In the genomic region with DNA sequence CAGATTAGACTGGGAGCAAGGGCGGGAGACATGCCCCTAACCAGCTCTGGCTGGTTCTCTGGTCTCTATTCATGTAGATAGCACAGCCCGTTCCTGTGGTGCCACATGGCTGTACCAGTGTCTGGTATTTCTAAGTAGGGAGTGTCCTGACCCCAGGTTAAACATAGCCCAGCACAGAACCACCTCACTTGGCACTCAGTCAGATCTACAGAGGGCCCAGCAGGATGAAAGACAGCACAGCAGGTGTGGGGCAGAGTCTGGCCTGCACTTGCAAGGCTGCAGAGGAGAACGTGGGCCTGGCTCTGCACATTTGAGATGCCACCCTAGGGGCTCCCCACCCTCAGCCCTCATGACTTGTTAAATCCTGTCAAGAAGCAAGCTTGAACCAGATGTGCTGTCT, we compare ENCODE assay signal across 14 mouse cellular contexts. TPM values are rescaled to one million over a fixed set of nuclear protein-coding genes. Genes with fewer than 3 reads are reported as not detected.
DNase-seq lines count a peak whose midpoint lies in the region; ATAC-seq and TF ChIP-seq lines count a peak whose summit lies in the region.
"Had no signal": no experiment of that assay in that cellular context is flagged by ENCODE, and none has a peak within 500 bp of the region (broad histone marks: within the 10 kb centered on the region; RNA-seq: fewer than 3 reads in every experiment).

No protein-coding gene starts in this region.

- ATAC-seq in embryonic facial prominence, embryonic 15.5 days (ENCODE audit: insufficient number of reproducible peaks, low FRiP score, low TSS enrichment, low read depth): no peak
- ATAC-seq: liver, postnatal 0 days had no signal

- H3K27ac ChIP-seq in cerebellum, adult 2 months (ENCODE audit: insufficient read depth, low read length): no peak overlapping the region
- peak overlapping the region; percentile 48; the same call in 1 of the 2 replicates for H3K27ac ChIP-seq in layer of hippocampus, adult 2 months
- H3K27ac ChIP-seq in embryonic facial prominence, embryonic 15.5 days (replicated peaks): peak overlapping the region; percentile 40; the same call in 1 of the 2 replicates
- H3K27ac ChIP-seq: midbrain, embryonic 12.5 days had no signal

- peaks cover 32% of the 10 kb centered on the region for H3K4me1 ChIP-seq in cerebellum, adult 2 months (ENCODE audit: control insufficient read depth, insufficient read depth, low read length)
- H3K4me1 ChIP-seq in embryonic facial prominence, embryonic 15.5 days: peaks cover 57% of the 10 kb centered on the region

- H3K27me3 ChIP-seq in cerebellum, adult 2 months (ENCODE audit: control insufficient read depth, insufficient read depth, low read length): no peaks in the 10 kb centered on the region
- no peaks in the 10 kb centered on the region for H3K27me3 ChIP-seq in embryonic facial prominence, embryonic 15.5 days
- H3K27me3 ChIP-seq: midbrain, embryonic 12.5 days had no signal

- H3K4me2 ChIP-seq in embryonic facial prominence, embryonic 15.5 days (replicated peaks): no peak overlapping the region
- H3K4me2 ChIP-seq: midbrain, embryonic 12.5 days had no signal

- no peaks in the 10 kb centered on the region for H3K9me3 ChIP-seq in embryonic facial prominence, embryonic 15.5 days (replicated peaks)
- H3K9me3 ChIP-seq: midbrain, embryonic 12.5 days had no signal

- no peak for TF ChIP-seq POLR2A in cerebellum, adult 2 months (IDR thresholded peaks at IDR 0.05; ENCODE audit: borderline replicate concordance, insufficient read depth, low read length)

- DNase-seq in cerebellum, adult 2 months: no peak
- DNase-seq in cerebellum, adult 11 months: no peak
- DNase-seq in layer of hippocampus, adult 2 months (ENCODE audit: low spot score in 2 of 2): no peak
- no peak for DNase-seq in layer of hippocampus, adult 18-20 months (ENCODE audit: low spot score in 2 of 2)
- peak; percentile 60 for DNase-seq in heart, postnatal 4 days
- no peak for DNase-seq in natural killer cell, adult 2 months (ENCODE audit: low spot score in 2 of 2)
- no peak for DNase-seq in ovary, postnatal 36 days (ENCODE audit: low spot score)
- DNase-seq: cerebellum, adult 9-11 months; liver, postnatal 0 days had no signal

- peaks cover 53% of the 10 kb centered on the region for H3K36me3 ChIP-seq in embryonic facial prominence, embryonic 15.5 days

- H3K9ac ChIP-seq in embryonic facial prominence, embryonic 15.5 days: no peak overlapping the region
- H3K9ac ChIP-seq: midbrain, embryonic 12.5 days had no signal

- 25% methylated on average over 3 of the region's 3 CpGs for WGBS in cerebellum, adult 2 months
- WGBS in embryonic facial prominence, embryonic 15.5 days: 45% methylated on average over 3 of the region's 3 CpGs

- TF ChIP-seq CTCF in cerebellum, adult 2 months (IDR thresholded peaks at IDR 0.05; ENCODE audit: borderline replicate concordance, insufficient read depth, low read depth, low read length): no peak
- no peak for TF ChIP-seq CTCF in layer of hippocampus, adult 2 months (conservative IDR thresholded peaks at IDR 0.05)

- H3K4me3 ChIP-seq in cerebellum, adult 2 months (replicated peaks; ENCODE audit: insufficient read depth, low read depth, low read length): peak overlapping the region; percentile 8
- peak overlapping the region; percentile 5; the same call in 1 of the 2 replicates for H3K4me3 ChIP-seq in layer of hippocampus, adult 2 months
- H3K4me3 ChIP-seq in embryonic facial prominence, embryonic 15.5 days (replicated peaks): no peak overlapping the region
- H3K4me3 ChIP-seq: midbrain, embryonic 12.5 days had no signal

RNA-seq across cellular contexts. Expression of gene Fem1a, which starts 4.6 kb away (rescaled TPM):
- 19.9 and 21.8 TPM in 2 replicates for polyA plus RNA-seq in cerebellum, adult 2 months (2012; rRNA removed)
- 10 to 100 TPM; 36.4 to 37.1 TPM for total RNA-seq in layer of hippocampus, adult 2 months (2021)
- 10 to 100 TPM; 35.3 TPM for total RNA-seq in layer of hippocampus, adult 18-20 months (2021)
- polyA plus RNA-seq in embryonic facial prominence, embryonic 15.5 days (2015; fragmentation: Nextera tagmentation; extraction: Ambion mirVana): 15.0 and 15.4 TPM in 2 replicates
- total RNA-seq in heart, postnatal 4 days (2021): 10 to 100 TPM; 69.6 to 73.8 TPM

RNA-seq across cellular contexts. Expression of gene Ticam1, which starts 15.4 kb away (rescaled TPM):
- 4.5 and 4.7 TPM in 2 replicates for polyA plus RNA-seq in cerebellum, adult 2 months (2012; rRNA removed)
- total RNA-seq in layer of hippocampus, adult 2 months (2021): 1 to 10 TPM; 6.1 to 7.1 TPM
- 1 to 10 TPM; 7.9 to 8.2 TPM for total RNA-seq in layer of hippocampus, adult 18-20 months (2021)
- 6.7 and 7.4 TPM in 2 replicates for polyA plus RNA-seq in embryonic facial prominence, embryonic 15.5 days (2015; fragmentation: Nextera tagmentation; extraction: Ambion mirVana)
- 10 to 100 TPM; 10.3 to 10.8 TPM for total RNA-seq in heart, postnatal 4 days (2021)

RNA-seq across cellular contexts. Expression of gene Plin3, which starts 31.5 kb away (rescaled TPM):
- polyA plus RNA-seq in cerebellum, adult 2 months (2012; rRNA removed): 15.6 and 20.9 TPM in 2 replicates
- total RNA-seq in layer of hippocampus, adult 2 months (2021): 10 to 100 TPM; 16.8 to 17.2 TPM
- 10 to 100 TPM; 19.1 to 21.8 TPM for total RNA-seq in layer of hippocampus, adult 18-20 months (2021)
- polyA plus RNA-seq in embryonic facial prominence, embryonic 15.5 days (2015; fragmentation: Nextera tagmentation; extraction: Ambion mirVana): 89.5 and 92.6 TPM in 2 replicates
- 10 to 100 TPM; 56.3 to 65.7 TPM for total RNA-seq in heart, postnatal 4 days (2021)

RNA-seq across cellular contexts. Expression of gene Arrdc5, which starts 38.9 kb away (rescaled TPM):
- not detected in 2 replicates for polyA plus RNA-seq in cerebellum, adult 2 months (2012; rRNA removed)
- not detected for total RNA-seq in layer of hippocampus, adult 2 months (2021)
- total RNA-seq in layer of hippocampus, adult 18-20 months (2021): not detected
- 0.33 TPM in 1 of 2 replicates, not detected in the other for polyA plus RNA-seq in embryonic facial prominence, embryonic 15.5 days (2015; fragmentation: Nextera tagmentation; extraction: Ambion mirVana)
- total RNA-seq in heart, postnatal 4 days (2021): not detected
- total RNA-seq: adrenal gland, postnatal 4 days had no signal
- polyA plus RNA-seq: hindbrain, embryonic 11.5 days; liver, postnatal 0 days; midbrain, embryonic 12.5 days; stomach, embryonic 16.5 days had no signal

RNA-seq across cellular contexts. Expression of gene Uhrf1, which starts 42.0 kb away (rescaled TPM):
- polyA plus RNA-seq in cerebellum, adult 2 months (2012; rRNA removed): 0.65 and 0.71 TPM in 2 replicates
- total RNA-seq in layer of hippocampus, adult 2 months (2021): 1 to 10 TPM; 1.7 to 2.1 TPM
- under 1 TPM; 0.48 to 0.50 TPM for total RNA-seq in layer of hippocampus, adult 18-20 months (2021)
- polyA plus RNA-seq in embryonic facial prominence, embryonic 15.5 days (2015; fragmentation: Nextera tagmentation; extraction: Ambion mirVana): 110 and 113 TPM in 2 replicates
- total RNA-seq in heart, postnatal 4 days (2021): 10 to 100 TPM; 71.8 to 76.7 TPM
